Mouse (Mus musculus) cerebellum, postnatal 10 days (tissue): ENCODE measurements around the gene Rpl22l1.
"Not testable (repeated sequence)": the region's sequence is repeated elsewhere in the genome, so short reads cannot be mapped to it uniquely, and the experiment has no call there.

Experiments
- DNase-seq, 2 experiments: peaks; one replicate each; pipeline ENCODE4 v3.0.0; 2021; ENCODE audit warnings: mixed read lengths in 2 of 2

The Rpl22l1 gene

GRCm38 (mm10) chr3:28805301-28806097, at the start of gene Rpl22l1:
Rpl22l1 (plus strand) TSS chr3:28805436.
- peak; percentile 99 for DNase-seq

GRCm38 (mm10) chr3:28755477-28755876, 49.8 kb upstream of the Rpl22l1 start:
- DNase-seq, result no peak

- DNase-seq, result no peak
These were observed 43.9 kb upstream of the Rpl22l1 start for GRCm38 (mm10) chr3:28761225-28761789.

DNA sequence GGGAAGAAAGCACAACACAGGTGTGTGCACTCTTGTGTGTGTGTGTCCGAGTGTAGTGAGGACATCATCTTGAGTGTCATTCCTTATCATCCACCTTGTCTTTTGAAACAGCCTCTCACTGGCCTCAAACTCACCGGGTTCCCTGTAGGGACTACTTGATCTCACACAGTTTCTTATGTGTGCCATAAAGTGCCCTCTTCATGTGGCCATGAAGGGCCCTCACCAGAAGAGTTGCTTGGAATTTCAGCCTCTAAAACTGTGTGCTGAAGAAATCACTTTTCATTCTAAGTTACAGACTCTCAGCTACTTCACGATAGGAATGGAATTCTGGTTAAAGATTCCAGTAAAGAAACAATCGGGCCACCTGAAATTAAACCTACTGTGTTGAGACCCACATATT, 38.3 kb upstream of the Rpl22l1 start:
- DNase-seq, result no peak

DNA sequence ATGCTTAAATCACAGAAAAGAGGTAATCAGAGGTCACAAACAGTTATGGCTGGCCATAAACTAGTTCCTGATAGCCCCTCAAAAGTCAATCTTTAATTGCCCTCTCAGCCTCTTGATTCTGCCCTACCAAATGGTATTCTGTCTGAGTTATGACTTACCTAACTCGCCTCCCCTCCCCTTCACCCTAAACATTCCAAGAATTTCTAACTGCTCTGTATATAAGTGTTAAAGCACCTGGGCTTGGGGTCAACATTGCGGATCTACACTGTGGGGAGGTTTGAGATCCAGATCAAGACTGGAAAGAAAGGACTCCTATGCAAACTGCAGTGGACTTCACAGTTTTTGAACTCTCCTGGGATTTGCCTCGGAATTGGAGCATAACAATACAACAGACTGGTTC, 37.0 kb upstream of the Rpl22l1 start:
- no peak for DNase-seq

DNA sequence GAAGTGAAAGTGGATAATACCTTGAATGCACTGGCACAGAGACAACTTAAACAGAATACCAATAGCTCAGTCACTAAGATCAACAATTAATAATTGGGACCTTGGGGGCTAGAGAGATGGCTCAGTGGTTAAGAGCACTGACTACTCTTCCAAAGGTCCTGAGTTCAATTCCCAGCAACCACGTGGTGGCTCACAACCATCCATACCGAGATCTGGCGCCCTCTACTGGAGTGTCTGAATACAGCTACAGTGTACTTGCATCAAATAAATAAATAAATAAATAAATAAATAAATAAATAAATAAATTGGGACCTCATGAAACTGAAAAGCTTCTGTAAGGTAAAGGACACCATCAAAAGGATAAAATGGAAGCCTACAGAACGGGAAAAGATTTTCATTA, 32.3 kb upstream of the Rpl22l1 start:
- not testable (repeated sequence) for DNase-seq

GRCm38 (mm10) chr3:28775361-28775760, 29.9 kb upstream of the Rpl22l1 start:
- DNase-seq, result no peak

GRCm38 (mm10) chr3:28775958-28776357, 29.3 kb upstream of the Rpl22l1 start:
- no peak for DNase-seq

GRCm38 (mm10) chr3:28776491-28776890, 28.7 kb upstream of the Rpl22l1 start:
- no peak for DNase-seq

DNA sequence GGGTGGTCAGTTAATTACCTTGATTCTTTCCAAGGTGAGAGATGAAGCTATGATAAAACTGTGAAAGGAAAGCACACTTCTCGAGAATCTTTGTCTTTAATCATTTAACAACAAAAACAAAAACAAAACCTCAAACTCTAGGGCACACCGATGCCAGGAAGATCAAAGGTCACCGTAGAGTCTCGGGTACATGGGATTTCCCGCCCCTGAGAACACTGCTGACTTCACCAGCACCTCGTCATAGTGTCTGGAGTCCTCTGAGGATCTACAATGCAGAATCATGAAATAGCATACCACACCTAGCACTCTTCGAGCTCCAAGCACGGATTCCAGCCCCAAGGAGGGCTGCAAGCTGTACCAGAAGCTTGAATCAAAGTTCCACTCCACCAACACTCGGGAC, 24.7 kb upstream of the Rpl22l1 start:
- DNase-seq, result peak in 1 of 2 experiments; percentile 21

- peak; percentile 98 for DNase-seq
These were observed 24.2 kb upstream of the Rpl22l1 start, which contains the start of gene Eif5a2 for GRCm38 (mm10) chr3:28780994-28781393. Eif5a2 (plus strand) TSS chr3:28781276.

DNA sequence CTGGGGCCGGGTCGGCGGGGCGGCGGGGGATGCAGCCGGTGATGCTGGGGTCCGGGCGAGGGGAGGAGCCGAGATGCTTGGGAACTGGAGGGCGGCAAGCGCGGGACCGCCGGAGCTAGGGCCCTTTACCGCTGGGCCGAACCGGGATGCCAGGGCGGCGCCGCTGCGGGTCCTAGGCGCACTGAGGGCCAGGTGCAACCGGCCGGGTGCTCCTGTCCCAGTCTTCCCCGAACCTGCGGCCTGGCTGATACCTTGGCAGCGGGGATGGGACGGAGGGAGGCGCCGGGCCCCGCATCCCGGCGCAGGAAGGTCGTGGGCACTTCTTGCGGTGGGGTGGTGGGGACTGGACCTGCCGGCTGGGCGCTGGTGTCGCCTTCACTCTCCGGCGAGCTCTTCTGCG, 23.8 kb upstream of the Rpl22l1 start:
- DNase-seq, result no peak

GRCm38 (mm10) chr3:28781848-28782247, 23.4 kb upstream of the Rpl22l1 start:
- DNase-seq, result peak in 1 of 2 experiments; percentile 14

DNA sequence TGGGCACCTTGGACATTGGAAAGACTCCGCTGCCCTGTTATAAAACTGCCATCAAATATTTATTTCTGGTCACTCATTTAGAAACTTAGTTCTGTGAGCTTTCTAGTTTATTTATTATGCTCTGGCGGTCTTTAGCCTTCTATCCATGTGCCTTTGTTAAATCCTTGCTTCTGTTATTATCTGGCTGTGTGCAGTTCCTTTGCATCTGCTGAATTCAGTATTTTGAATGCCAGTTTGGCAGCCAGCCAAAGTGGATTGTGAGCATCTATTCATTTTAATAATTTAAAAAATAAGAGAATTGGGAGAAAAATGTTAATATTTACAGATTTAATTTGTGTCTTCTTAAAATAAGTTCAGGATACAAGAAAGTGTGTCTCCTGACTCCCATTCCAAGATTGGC, 21.1 kb upstream of the Rpl22l1 start:
- peak in 1 of 2 experiments; percentile 36 for DNase-seq

GRCm38 (mm10) chr3:28794835-28795234, 10.4 kb upstream of the Rpl22l1 start:
- DNase-seq, result no peak

DNA sequence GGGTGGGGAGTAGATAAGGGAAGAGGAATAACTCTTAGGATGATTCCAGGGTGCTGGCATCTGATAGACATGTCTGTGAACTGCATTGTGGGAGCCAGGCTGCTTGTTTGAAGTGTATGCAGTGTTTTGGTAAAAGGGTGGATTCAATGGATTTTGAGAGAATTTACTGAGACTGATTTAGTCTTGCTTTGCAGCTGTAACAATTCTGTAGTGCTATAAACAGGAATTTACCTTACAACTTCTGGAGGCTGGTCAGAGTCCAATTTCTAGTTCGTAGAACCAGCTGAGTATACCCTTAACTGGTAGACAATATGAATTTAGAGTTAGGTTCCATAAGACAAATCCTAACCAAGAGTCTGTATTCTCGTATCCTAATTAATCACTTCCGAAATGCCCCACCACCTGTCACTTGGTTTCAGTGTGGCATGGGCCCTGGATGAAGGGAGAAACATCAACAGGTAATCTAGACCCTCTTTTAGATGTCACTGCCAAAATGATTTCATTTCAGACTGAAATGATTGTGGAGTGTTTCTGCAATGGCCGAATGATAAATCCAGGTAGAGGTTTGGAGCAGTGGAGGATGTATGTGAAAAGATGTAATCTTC, 2.9 kb downstream of the Rpl22l1 start:
- DNase-seq, result no peak

- no peak for DNase-seq
These were observed 6.2 kb downstream of the Rpl22l1 start for GRCm38 (mm10) chr3:28811441-28811840.

DNA sequence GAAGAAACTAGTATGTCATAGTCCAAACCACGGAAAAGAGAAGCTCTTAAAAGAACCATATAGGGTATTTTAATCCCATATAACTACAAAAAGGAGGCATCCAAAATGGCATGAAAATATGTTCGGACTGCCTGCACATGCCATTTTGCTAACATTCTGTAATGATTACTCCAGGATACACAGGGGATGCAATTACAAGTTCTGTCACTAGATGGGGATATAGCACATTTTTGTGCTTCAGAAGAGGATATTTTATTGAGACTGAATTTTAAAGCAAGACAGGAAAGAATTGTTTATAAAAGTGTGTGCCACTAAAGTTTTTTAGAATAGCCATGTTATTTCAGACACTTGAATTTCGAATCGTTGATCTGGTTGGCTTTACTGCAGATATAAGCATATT, 9.1 kb downstream of the Rpl22l1 start:
- DNase-seq, result peak; percentile 27 to 71

- no peak for DNase-seq
These were observed 10.8 kb downstream of the Rpl22l1 start for GRCm38 (mm10) chr3:28816010-28816540.

- DNase-seq, result no peak
These were observed 21.0 kb downstream of the Rpl22l1 start for GRCm38 (mm10) chr3:28826272-28826671.

DNA sequence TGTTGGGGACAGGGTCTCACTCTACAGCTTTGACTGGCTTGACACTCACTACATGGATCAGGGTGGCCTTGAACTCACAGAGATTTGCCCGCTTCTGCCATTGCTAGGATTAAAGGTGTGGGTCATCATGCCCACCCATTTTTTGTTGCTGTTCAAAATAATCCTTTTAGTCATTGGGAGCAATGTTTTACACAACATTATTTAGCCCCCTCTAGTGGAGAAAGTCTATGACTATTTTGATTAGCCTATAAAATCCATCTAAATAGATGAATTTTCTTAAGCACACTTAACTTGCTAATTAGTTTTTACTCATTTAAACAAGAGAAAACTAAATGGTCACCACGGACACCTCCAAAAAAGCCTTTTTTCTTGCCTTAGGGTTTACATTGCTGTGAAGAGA, 22.4 kb downstream of the Rpl22l1 start:
- no peak for DNase-seq

DNA sequence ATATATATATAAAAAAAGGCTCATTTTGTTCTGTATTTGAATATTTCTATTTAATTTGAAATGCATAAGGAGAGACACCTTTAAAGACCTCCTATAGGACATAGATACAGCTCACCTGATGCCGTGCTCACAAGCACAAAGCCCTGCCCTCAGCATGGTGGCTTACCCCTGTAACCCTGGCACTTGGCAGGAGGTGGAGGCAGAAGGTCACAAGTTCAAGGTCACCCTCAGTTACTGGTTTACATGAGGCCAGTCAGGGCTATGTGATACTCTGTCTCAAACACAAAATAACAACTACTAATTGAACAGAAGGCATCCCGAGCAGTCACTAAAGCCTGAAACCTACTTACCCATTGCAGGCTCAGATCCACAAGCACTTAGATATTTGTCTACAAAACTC, 24.2 kb downstream of the Rpl22l1 start:
- no peak for DNase-seq

GRCm38 (mm10) chr3:28836796-28837371, 31.6 kb downstream of the Rpl22l1 start:
- no peak for DNase-seq
